Mouse (Mus musculus) layer of hippocampus, adult 18-20 months (tissue): Measurements from ENCODE around the gene Matn1. TPM values are rescaled to one million over a fixed set of nuclear protein-coding genes. Genes with fewer than 3 reads are reported as not detected.
A peak's percentile ranks its signal among the peaks of the same experiment; 100 is the strongest.

Experiments used
- DNase-seq, 2 experiments: peaks; one replicate each; pipeline ENCODE4 v3.0.0; 2022; ENCODE audit warnings: low spot score in 2 of 2
- total RNA-seq, 2 experiments: library from RNA; stranded (reverse); gene quantifications; 2 replicates each; pipeline ENCODE4 v1.2.3; 2021

The Matn1 gene
- total RNA-seq, 2 experiments from 2014 or later, result 0.33 to 0.72 TPM

- DNase-seq, result peak; percentile 55 to 69
Observed at GRCm38 (mm10) chr4:130973332-130974263, 29.4 kb downstream of the Matn1 start.

GRCm38 (mm10) chr4:130978981-130979380 is 34.8 kb downstream of the Matn1 start:
- no peak for DNase-seq

- peak in 1 of 2 experiments; percentile 44 for DNase-seq
Observed at GRCm38 (mm10) chr4:130984416-130985182, 40.4 kb downstream of the Matn1 start.

- no peak for DNase-seq
Observed at GRCm38 (mm10) chr4:130987046-130987445, 42.9 kb downstream of the Matn1 start.

- DNase-seq, result no peak
Observed at GRCm38 (mm10) chr4:130988219-130988839, 44.1 kb downstream of the Matn1 start.

- DNase-seq, result no peak
Observed at GRCm38 (mm10) chr4:130989146-130989545, 45.0 kb downstream of the Matn1 start.

GRCm38 (mm10) chr4:130990966-130991365 is 46.8 kb downstream of the Matn1 start:
- DNase-seq, result no peak

GRCm38 (mm10) chr4:130994556-130994955 is 50.4 kb downstream of the Matn1 start:
- no peak for DNase-seq

GRCm38 (mm10) chr4:130999744-131000527 is 55.8 kb downstream of the Matn1 start:
- no peak for DNase-seq

- DNase-seq, result no peak
Observed at GRCm38 (mm10) chr4:131000614-131001178, 56.5 kb downstream of the Matn1 start.

Other genes with a start within 250 kb of the Matn1 start
- gene Sdc3, start 151.8 kb upstream of the Matn1 start, total RNA-seq, result 100 to 1,000 TPM; 145 to 146 TPM
- gene Laptm5, start 31.3 kb upstream of the Matn1 start, total RNA-seq, result 10 to 100 TPM; 39.2 to 42.9 TPM